Mouse (Mus musculus) forebrain, embryonic 14.5 days (tissue): ENCODE measurements at regions not wholly inside any gene's neighbourhood (a gene's known extent, or its start where the extent isn't known, plus 50 kb on each side); places are given as distances from the start of the nearest gene placed in this dataset.

Experiments
- ATAC-seq: fragments of 200-750 bp; cut with Nextera tagmentation; 2 replicates; pipeline ENCODE4 v1.8.0; 2017; ENCODE audit warnings: mild to moderate bottlenecking, moderate library complexity
- DNase-seq: peaks from one replicate; pipeline ENCODE4 v3.0.0-alpha.2; 2015; ENCODE audit warnings: low spot score
- H3K27ac ChIP-seq: fragments of 300-500 bp; sonication (generic); 2 replicates; pipeline ENCODE4 v1.5.1; 2014; ENCODE audit warnings: low read depth, mild to moderate bottlenecking, control low read depth, low read length, moderate library complexity
- H3K27me3 ChIP-seq: fragments of 300-500 bp; sonication (generic); replicated peaks from 2 replicates; pipeline ENCODE4 v1.6.1; 2014; ENCODE audit warnings: low read length, control low read depth, mixed read lengths; ENCODE audit not compliant: control insufficient read depth, insufficient read depth
- H3K36me3 ChIP-seq: fragments of 300-500 bp; sonication (generic); 2 replicates; pipeline ENCODE4 v1.6.1; 2014; ENCODE audit warnings: low read length, control low read depth; ENCODE audit not compliant: control insufficient read depth, insufficient read depth
- H3K4me1 ChIP-seq: fragments of 300-500 bp; sonication (generic); 2 replicates; pipeline ENCODE4 v1.6.1; 2014; ENCODE audit warnings: antibody characterized with exemption, low read length, control low read depth; ENCODE audit not compliant: control insufficient read depth, insufficient read depth
- H3K4me2 ChIP-seq: fragments of 300-500 bp; sonication (generic); 2 replicates; pipeline ENCODE4 v1.6.1; 2014; ENCODE audit warnings: mild to moderate bottlenecking, control low read depth, low read length
- H3K4me3 ChIP-seq: fragments of 300-500 bp; sonication (generic); 2 replicates; pipeline ENCODE4 v1.5.1; 2014; ENCODE audit warnings: low read depth, low read length, control low read depth
- H3K9ac ChIP-seq: fragments of 300-500 bp; sonication (generic); 2 replicates; pipeline ENCODE4 v1.6.1; 2014; ENCODE audit warnings: mild to moderate bottlenecking, low read length, control low read depth, moderate library complexity
- H3K9me3 ChIP-seq: fragments of 300-500 bp; sonication (generic); replicated peaks from 2 replicates; pipeline ENCODE4 v1.6.1; 2016; ENCODE audit warnings: low read length, control low read depth, mixed read lengths; ENCODE audit not compliant: control insufficient read depth
- WGBS: fragments of 180-500 bp; shearing (Covaris S2); extraction: QIAGEN DNeasy Blood & Tissue Kit; methylation state at CpG from one replicate; pipeline ENCODE4 v1.1.7; 2014; 5-methylcytosine and 5-hydroxymethylcytosine counted together

GRCm38 (mm10) chr13:101092743-101093131, 259.5 kb upstream of the Slc30a5 start:
- 0 out of 2 replicates have a peak, but pooled peaks have one; percentile 18 for ATAC-seq
- Histone ChIP-seq H3K27me3 (no peaks in the 10 kb centered on the region), H3K9me3 (no peaks in the 10 kb centered on the region), H3K27ac (no peak overlapping the region), H3K9ac (no peak overlapping the region), H3K4me3 (no peak overlapping the region), H3K36me3 (no peaks in the 10 kb centered on the region), H3K4me1 (no peaks in the 10 kb centered on the region), H3K4me2 (0 out of 2 replicates have a peak overlapping the region, but pooled peaks have one; percentile 6)
- WGBS = 71% methylated on average over 10 of the region's 10 CpGs
- peak; percentile 37 for DNase-seq

- no peaks in the 10 kb centered on the region for H3K4me1 ChIP-seq
- no peaks in the 10 kb centered on the region for H3K36me3 ChIP-seq
- H3K4me3 ChIP-seq = no peak overlapping the region
- ATAC-seq = peak; percentile 90
- no peak overlapping the region for H3K9ac ChIP-seq
- WGBS = 43% methylated on average over 18 of the region's 18 CpGs
- no peak overlapping the region for H3K27ac ChIP-seq
- peak; percentile 87 for DNase-seq
- H3K4me2 ChIP-seq = 0 out of 2 replicates have a peak overlapping the region, but pooled peaks have one; percentile 6
- H3K27me3 ChIP-seq = no peaks in the 10 kb centered on the region
- no peaks in the 10 kb centered on the region for H3K9me3 ChIP-seq
Observed at GRCm38 (mm10) chr13:101092033-101092742, 259.0 kb upstream of the Slc30a5 start.

- Histone ChIP-seq H3K4me2 (no peak overlapping the region), H3K27ac (no peak overlapping the region), H3K9ac (no peak overlapping the region), H3K27me3 (no peaks in the 10 kb centered on the region), H3K4me1 (no peaks in the 10 kb centered on the region), H3K36me3 (no peaks in the 10 kb centered on the region), H3K4me3 (no peak overlapping the region), H3K9me3 (no peaks in the 10 kb centered on the region)
- no peak for ATAC-seq
- no peak for DNase-seq
Observed at GRCm38 (mm10) chr13:101085182-101085581, 252.0 kb upstream of the Slc30a5 start.

- Histone ChIP-seq H3K4me2 (no peak overlapping the region), H3K9me3 (no peaks in the 10 kb centered on the region), H3K36me3 (no peaks in the 10 kb centered on the region), H3K4me1 (no peaks in the 10 kb centered on the region), H3K27ac (no peak overlapping the region), H3K9ac (no peak overlapping the region), H3K4me3 (no peak overlapping the region), H3K27me3 (no peaks in the 10 kb centered on the region)
- ATAC-seq (no peak), DNase-seq (no peak)
- 96% methylated on average over 5 of the region's 5 CpGs for WGBS
Observed at GRCm38 (mm10) chr13:101084193-101084592, 251.0 kb upstream of the Slc30a5 start.

GRCm38 (mm10) chr13:101083416-101083815, 250.2 kb upstream of the Slc30a5 start:
- Histone ChIP-seq H3K4me2 (no peak overlapping the region), H3K9ac (no peak overlapping the region), H3K27me3 (no peaks in the 10 kb centered on the region), H3K36me3 (no peaks in the 10 kb centered on the region), H3K27ac (no peak overlapping the region), H3K9me3 (no peaks in the 10 kb centered on the region), H3K4me3 (no peak overlapping the region), H3K4me1 (no peaks in the 10 kb centered on the region)
- ATAC-seq (no peak), DNase-seq (no peak)
- WGBS = 76% methylated on average over 1 of the region's 1 CpGs

- Histone ChIP-seq H3K36me3 (no peaks in the 10 kb centered on the region), H3K27me3 (no peaks in the 10 kb centered on the region), H3K9ac (no peak overlapping the region), H3K27ac (no peak overlapping the region), H3K9me3 (no peaks in the 10 kb centered on the region), H3K4me3 (no peak overlapping the region), H3K4me2 (no peak overlapping the region), H3K4me1 (no peaks in the 10 kb centered on the region)
- DNase-seq (peak; percentile 57), ATAC-seq (peak; percentile 77)
- WGBS = 68% methylated on average over 6 of the region's 6 CpGs
Observed at GRCm38 (mm10) chr13:101068489-101068888, 235.3 kb upstream of the Slc30a5 start.

GRCm38 (mm10) chr13:101062582-101062981, 229.4 kb upstream of the Slc30a5 start:
- Histone ChIP-seq H3K9me3 (no peaks in the 10 kb centered on the region), H3K9ac (no peak overlapping the region), H3K27me3 (no peaks in the 10 kb centered on the region), H3K4me1 (no peaks in the 10 kb centered on the region), H3K4me2 (no peak overlapping the region), H3K36me3 (no peaks in the 10 kb centered on the region), H3K4me3 (no peak overlapping the region), H3K27ac (no peak overlapping the region)
- 37% methylated on average over 8 of the region's 8 CpGs for WGBS
- ATAC-seq (peak; percentile 44; the same call in 1 of the 2 replicates), DNase-seq (peak; percentile 49)

GRCm38 (mm10) chr13:101061233-101062144, 228.3 kb upstream of the Slc30a5 start:
- no peaks in the 10 kb centered on the region for H3K27me3 ChIP-seq
- WGBS = 69% methylated on average over 15 of the region's 15 CpGs
- H3K9ac ChIP-seq = no peak overlapping the region
- no peak overlapping the region for H3K27ac ChIP-seq
- no peaks in the 10 kb centered on the region for H3K36me3 ChIP-seq
- no peaks in the 10 kb centered on the region for H3K9me3 ChIP-seq
- peak; percentile 3 for DNase-seq
- no peaks in the 10 kb centered on the region for H3K4me1 ChIP-seq
- H3K4me3 ChIP-seq = no peak overlapping the region
- no peak for ATAC-seq
- no peak overlapping the region for H3K4me2 ChIP-seq

GRCm38 (mm10) chr13:101049511-101049910, 216.3 kb upstream of the Slc30a5 start:
- no peaks in the 10 kb centered on the region for H3K36me3 ChIP-seq
- H3K27me3 ChIP-seq = no peaks in the 10 kb centered on the region
- WGBS = 88% methylated on average over 1 of the region's 1 CpGs
- H3K27ac ChIP-seq = no peak overlapping the region
- no peak overlapping the region for H3K4me2 ChIP-seq
- no peak overlapping the region for H3K4me3 ChIP-seq
- no peak overlapping the region for H3K9ac ChIP-seq
- no peaks in the 10 kb centered on the region for H3K9me3 ChIP-seq
- no peak for DNase-seq
- H3K4me1 ChIP-seq = no peaks in the 10 kb centered on the region
- no peak for ATAC-seq
